Mouse (Mus musculus): ENCODE measurements around the gene Tmem30b.

- no peak for TF ChIP-seq POLR2A (IDR thresholded peaks at IDR 0.05; ENCODE audit: borderline replicate concordance, low read depth, low read length)
- no peak for TF ChIP-seq CTCF (IDR thresholded peaks at IDR 0.05; ENCODE audit: low read depth, low read length)
Measured at GRCm38 (mm10) chr12:73564795-73565619, 18.8 kb upstream of the Tmem30b start.

Data from bone marrow macrophage, adult 2 months (primary cell).